ENCODE assay signal across 22 mouse cellular contexts in genomic region chr1:105082823-105083550, GRCm38 (mm10).
DNase-seq lines count a peak whose midpoint lies in the region; ATAC-seq lines count a peak whose summit lies in the region.
"Had no signal": no experiment of that assay in that cellular context is flagged by ENCODE, and none has a peak within 500 bp of the region (broad histone marks: within the 10 kb centered on the region; RNA-seq: fewer than 3 reads in every experiment).

No protein-coding gene starts in this region.

- 0 out of 2 replicates have a peak, but pooled peaks have one; percentile 39 for ATAC-seq in embryonic facial prominence, embryonic 11.5 days (replicated peaks; ENCODE audit: insufficient number of reproducible peaks, low FRiP score, low TSS enrichment, low read depth)
- no peak for ATAC-seq in kidney, embryonic 15.5 days (replicated peaks; ENCODE audit: low FRiP score)
- no peak for ATAC-seq in kidney, embryonic 14.5 days (ENCODE audit: low FRiP score, low TSS enrichment)
- ATAC-seq in limb, embryonic 12.5 days (ENCODE audit: insufficient number of reproducible peaks, insufficient read depth, low FRiP score, low TSS enrichment, low read depth): no peak
- ATAC-seq: CD4-positive, CD25-positive, alpha-beta regulatory T cell, adult 4 months; forebrain, embryonic 16.5 days had no signal

- H3K36me3 ChIP-seq in embryonic facial prominence, embryonic 11.5 days (replicated peaks; ENCODE audit: control insufficient read depth, insufficient read depth, low read depth, low read length): no peaks in the 10 kb centered on the region
- H3K36me3 ChIP-seq in embryonic facial prominence, embryonic 10.5 days (replicated peaks): no peaks in the 10 kb centered on the region
- no peaks in the 10 kb centered on the region for H3K36me3 ChIP-seq in kidney, embryonic 15.5 days
- no peaks in the 10 kb centered on the region for H3K36me3 ChIP-seq in kidney, embryonic 14.5 days (ENCODE audit: control insufficient read depth, insufficient read depth, low read length)
- H3K36me3 ChIP-seq in limb, embryonic 12.5 days: no peaks in the 10 kb centered on the region
- no peaks in the 10 kb centered on the region for H3K36me3 ChIP-seq in limb, embryonic 10.5 days
- H3K36me3 ChIP-seq: embryonic facial prominence, embryonic 13.5 days; forebrain, embryonic 12.5 days; G1E; heart, embryonic 12.5 days; hindbrain, embryonic 10.5 days had no signal

- H3K9me3 ChIP-seq in embryonic facial prominence, embryonic 11.5 days (replicated peaks; ENCODE audit: control insufficient read depth, low read length): no peaks in the 10 kb centered on the region
- no peaks in the 10 kb centered on the region for H3K9me3 ChIP-seq in embryonic facial prominence, embryonic 10.5 days
- H3K9me3 ChIP-seq in kidney, embryonic 15.5 days (replicated peaks): no peaks in the 10 kb centered on the region
- no peaks in the 10 kb centered on the region for H3K9me3 ChIP-seq in kidney, embryonic 14.5 days (ENCODE audit: control insufficient read depth, low read length)
- no peaks in the 10 kb centered on the region for H3K9me3 ChIP-seq in limb, embryonic 12.5 days
- no peaks in the 10 kb centered on the region for H3K9me3 ChIP-seq in limb, embryonic 10.5 days (replicated peaks)
- H3K9me3 ChIP-seq: embryonic facial prominence, embryonic 13.5 days; forebrain, embryonic 12.5 days; heart, embryonic 12.5 days; hindbrain, embryonic 10.5 days had no signal

- no peak overlapping the region for H3K4me3 ChIP-seq in embryonic facial prominence, embryonic 11.5 days (ENCODE audit: low read depth, low read length)
- no peak overlapping the region for H3K4me3 ChIP-seq in embryonic facial prominence, embryonic 10.5 days
- H3K4me3 ChIP-seq in kidney, embryonic 15.5 days (replicated peaks): no peak overlapping the region
- H3K4me3 ChIP-seq in kidney, embryonic 14.5 days (ENCODE audit: low read length): no peak overlapping the region
- no peak overlapping the region for H3K4me3 ChIP-seq in limb, embryonic 12.5 days (replicated peaks)
- no peak overlapping the region for H3K4me3 ChIP-seq in limb, embryonic 10.5 days
- H3K4me3 ChIP-seq: embryonic facial prominence, embryonic 13.5 days; forebrain, embryonic 12.5 days; heart, embryonic 12.5 days; hindbrain, embryonic 10.5 days had no signal

- no peak for DNase-seq in embryonic facial prominence, embryonic 11.5 days (ENCODE audit: low spot score)
- DNase-seq in embryonic facial prominence, embryonic 10.5 days (ENCODE audit: low spot score): no peak
- no peak for DNase-seq in limb, embryonic 10.5 days (ENCODE audit: low spot score)
- peak; percentile 15 for DNase-seq in retina, embryonic 14.5 days (ENCODE audit: low spot score)
- DNase-seq in retina, postnatal 1 day: no peak
- DNase-seq: adrenal gland, adult 8-10 months; B cell, adult 2 months; cerebellum, adult 11 months; cerebellum, adult 8-10 months; cerebellum, postnatal 14 days; gastrocnemius, postnatal 10 days; heart, adult 18-20 months had no signal

- WGBS in embryonic facial prominence, embryonic 11.5 days: 84% methylated on average over 2 of the region's 2 CpGs
- WGBS in embryonic facial prominence, embryonic 10.5 days: 79% methylated on average over 2 of the region's 2 CpGs
- WGBS in kidney, embryonic 15.5 days: 75% methylated on average over 2 of the region's 2 CpGs
- WGBS in kidney, embryonic 14.5 days: 89% methylated on average over 2 of the region's 2 CpGs
- 79% methylated on average over 2 of the region's 2 CpGs for WGBS in limb, embryonic 12.5 days
- WGBS in limb, embryonic 10.5 days: 80% methylated on average over 2 of the region's 2 CpGs

- H3K9ac ChIP-seq in embryonic facial prominence, embryonic 11.5 days (replicated peaks; ENCODE audit: low read length): no peak overlapping the region
- H3K9ac ChIP-seq in kidney, embryonic 15.5 days: no peak overlapping the region
- H3K9ac ChIP-seq in kidney, embryonic 14.5 days (ENCODE audit: low read depth, low read length): no peak overlapping the region
- no peak overlapping the region for H3K9ac ChIP-seq in limb, embryonic 12.5 days (replicated peaks)
- H3K9ac ChIP-seq: embryonic facial prominence, embryonic 13.5 days; forebrain, embryonic 12.5 days; heart, embryonic 12.5 days had no signal

- H3K27me3 ChIP-seq in embryonic facial prominence, embryonic 11.5 days (ENCODE audit: control insufficient read depth, insufficient read depth, low read length): no peaks in the 10 kb centered on the region
- H3K27me3 ChIP-seq in embryonic facial prominence, embryonic 10.5 days (replicated peaks; ENCODE audit: low read depth, poor library complexity, severe bottlenecking): no peaks in the 10 kb centered on the region
- no peaks in the 10 kb centered on the region for H3K27me3 ChIP-seq in kidney, embryonic 15.5 days
- no peaks in the 10 kb centered on the region for H3K27me3 ChIP-seq in kidney, embryonic 14.5 days (ENCODE audit: control insufficient read depth, insufficient read depth, low read length)
- H3K27me3 ChIP-seq in limb, embryonic 12.5 days: peaks cover 4% of the 10 kb centered on the region
- H3K27me3 ChIP-seq in limb, embryonic 10.5 days (ENCODE audit: low read depth, poor library complexity, severe bottlenecking): peaks cover 16% of the 10 kb centered on the region; the same call in 1 of the 2 replicates
- H3K27me3 ChIP-seq: embryonic facial prominence, embryonic 13.5 days; forebrain, embryonic 12.5 days; heart, embryonic 12.5 days had no signal

- H3K4me2 ChIP-seq in embryonic facial prominence, embryonic 11.5 days (ENCODE audit: low read depth, low read length): no peak overlapping the region
- H3K4me2 ChIP-seq in kidney, embryonic 15.5 days: no peak overlapping the region
- H3K4me2 ChIP-seq in kidney, embryonic 14.5 days (replicated peaks; ENCODE audit: low read depth, low read length): no peak overlapping the region
- no peak overlapping the region for H3K4me2 ChIP-seq in limb, embryonic 12.5 days
- H3K4me2 ChIP-seq: embryonic facial prominence, embryonic 13.5 days; forebrain, embryonic 12.5 days; heart, embryonic 12.5 days had no signal

- no peaks in the 10 kb centered on the region for H3K4me1 ChIP-seq in embryonic facial prominence, embryonic 11.5 days (ENCODE audit: control insufficient read depth, insufficient read depth, low read length)
- H3K4me1 ChIP-seq in embryonic facial prominence, embryonic 10.5 days: no peaks in the 10 kb centered on the region
- H3K4me1 ChIP-seq in kidney, embryonic 15.5 days: 0 out of 2 replicates have a peak, but pooled peaks cover 2% of the 10 kb centered on the region
- H3K4me1 ChIP-seq in kidney, embryonic 14.5 days (ENCODE audit: control insufficient read depth, insufficient read depth, low read length): 0 out of 2 replicates have a peak, but pooled peaks cover 3% of the 10 kb centered on the region
- peaks cover 7% of the 10 kb centered on the region for H3K4me1 ChIP-seq in limb, embryonic 12.5 days (replicated peaks)
- H3K4me1 ChIP-seq in limb, embryonic 10.5 days: peaks cover 13% of the 10 kb centered on the region
- H3K4me1 ChIP-seq: forebrain, embryonic 12.5 days; heart, embryonic 12.5 days; hindbrain, embryonic 10.5 days had no signal

- H3K27ac ChIP-seq in embryonic facial prominence, embryonic 11.5 days (replicated peaks; ENCODE audit: low read depth, low read length): no peak overlapping the region
- no peak overlapping the region for H3K27ac ChIP-seq in embryonic facial prominence, embryonic 10.5 days (replicated peaks)
- 0 out of 2 replicates have a peak overlapping the region, but pooled peaks have one; percentile 39 for H3K27ac ChIP-seq in kidney, embryonic 15.5 days
- H3K27ac ChIP-seq in kidney, embryonic 14.5 days (ENCODE audit: low read depth, low read length): no peak overlapping the region
- peak overlapping the region; percentile 53; the same call in 1 of the 2 replicates for H3K27ac ChIP-seq in limb, embryonic 12.5 days
- no peak overlapping the region for H3K27ac ChIP-seq in limb, embryonic 10.5 days
- H3K27ac ChIP-seq: embryonic facial prominence, embryonic 13.5 days; forebrain, embryonic 12.5 days; hindbrain, embryonic 10.5 days had no signal

Comparison
In these comparisons a context has a peak if more than half of its experiments do, and no peak if none do; other contexts are left out.
1. H3K27ac ChIP-seq: peak in kidney, embryonic 15.5 days (single experiment) and limb, embryonic 12.5 days (single experiment); none in embryonic facial prominence, embryonic 11.5 days (single experiment), embryonic facial prominence, embryonic 10.5 days (single experiment), kidney, embryonic 14.5 days (single experiment) and limb, embryonic 10.5 days (single experiment).